Mouse (Mus musculus) heart, postnatal 0 days (tissue): ENCODE measurements at regions not wholly inside any gene's neighbourhood (a gene's known extent, or its start where the extent isn't known, plus 50 kb on each side); places are given as distances from the start of the nearest gene placed in this dataset.

ENCODE experiments used
- CTCF ChIP-seq: IDR thresholded peaks from 2 replicates; pipeline ENCODE4 v1.5.1; 2016; ENCODE audit warnings: antibody characterized with exemption, control low read depth, low read depth
- EP300 ChIP-seq: IDR thresholded peaks from 2 replicates; pipeline ENCODE4 v1.6.1; 2016; ENCODE audit warnings: antibody characterized with exemption, low read depth

DNA sequence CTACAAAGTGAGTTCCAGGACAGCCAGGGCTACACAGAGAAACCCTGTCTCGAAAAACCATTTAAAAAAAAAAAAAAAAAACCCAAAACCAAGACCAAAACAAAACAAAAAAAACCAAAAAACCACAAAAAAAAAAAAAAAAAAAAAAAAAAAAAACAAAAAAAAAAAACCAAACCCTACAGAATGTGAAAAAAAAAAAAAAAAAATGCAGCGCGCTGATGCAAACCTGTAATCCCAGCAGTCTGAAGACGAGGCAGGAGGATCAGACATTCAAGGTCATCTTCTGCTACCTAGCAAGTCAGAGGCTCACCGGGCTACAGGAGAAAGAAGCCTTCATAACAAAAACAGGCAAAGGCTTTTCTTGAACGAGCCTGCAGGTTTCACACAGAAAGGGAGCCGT lies 57.4 kb upstream of the Mphosph6 start:
- TF ChIP-seq CTCF (no peak), EP300 (no peak)
